Mouse (Mus musculus) cerebellum, adult 2 months (tissue): ENCODE results near the gene Ctbp2.

ENCODE experiments used
- CTCF ChIP-seq: fragments of 200-500 bp; IDR thresholded peaks from 2 replicates; pipeline ENCODE4 v1.5.1; 2011; ENCODE audit warnings: low read depth, mild to moderate bottlenecking, control low read depth, low read length, moderate library complexity, borderline replicate concordance; ENCODE audit not compliant: insufficient read depth
- POLR2A ChIP-seq: fragments of 200-500 bp; IDR thresholded peaks from 2 replicates; pipeline ENCODE4 v1.6.1; 2011; ENCODE audit warnings: low read length, control low read depth, borderline replicate concordance; ENCODE audit not compliant: insufficient read depth

- TF ChIP-seq POLR2A (no peak), CTCF (no peak)
These were observed 10.8 kb downstream of the Ctbp2 start for GRCm38 (mm10) chr7:133113185-133113895.
